Mouse (Mus musculus): ENCODE results near the gene Ccr2. TPM values are rescaled to one million over a fixed set of nuclear protein-coding genes. Genes with fewer than 3 reads are reported as not detected.

The Ccr2 gene
- polyA plus RNA-seq, 1 experiment from 2014 or later = 2.2 TPM

DNA sequence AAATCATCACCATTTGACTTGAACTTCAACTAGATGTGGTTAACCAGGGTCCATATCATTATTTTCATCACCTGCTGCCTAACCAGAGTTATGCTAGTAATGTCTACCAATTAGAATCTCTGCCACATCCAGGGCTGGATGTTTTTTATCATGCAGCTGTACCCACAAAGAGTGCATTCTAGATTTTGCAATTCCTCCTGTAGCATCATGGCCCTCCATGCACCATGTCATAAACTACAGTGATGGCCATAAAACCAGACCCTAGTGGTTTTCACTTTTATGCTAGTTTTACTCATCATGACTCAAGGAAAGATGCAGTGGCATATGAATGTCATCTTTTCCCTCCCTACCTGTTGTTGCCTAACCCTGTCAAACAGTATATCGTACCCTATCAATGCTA is 2.6 kb upstream of the Ccr2 start:
- WGBS = 93% methylated on average over 1 of the region's 1 CpGs
- H3K36me3 ChIP-seq = no peaks in the 10 kb centered on the region
- no peak for ATAC-seq (replicated peaks; ENCODE audit: low FRiP score)
- H3K4me3 ChIP-seq (replicated peaks) = no peak overlapping the region
- no peak overlapping the region for H3K9ac ChIP-seq
- H3K27me3 ChIP-seq = no peaks in the 10 kb centered on the region
- no peaks in the 10 kb centered on the region for H3K4me1 ChIP-seq
- H3K9me3 ChIP-seq (replicated peaks) = no peaks in the 10 kb centered on the region
- no peak overlapping the region for H3K4me2 ChIP-seq
- H3K27ac ChIP-seq = no peak overlapping the region

GRCm38 (mm10) chr9:124100357-124100756 is 1.4 kb upstream of the Ccr2 start:
- 85% methylated on average over 1 of the region's 1 CpGs for WGBS

DNA sequence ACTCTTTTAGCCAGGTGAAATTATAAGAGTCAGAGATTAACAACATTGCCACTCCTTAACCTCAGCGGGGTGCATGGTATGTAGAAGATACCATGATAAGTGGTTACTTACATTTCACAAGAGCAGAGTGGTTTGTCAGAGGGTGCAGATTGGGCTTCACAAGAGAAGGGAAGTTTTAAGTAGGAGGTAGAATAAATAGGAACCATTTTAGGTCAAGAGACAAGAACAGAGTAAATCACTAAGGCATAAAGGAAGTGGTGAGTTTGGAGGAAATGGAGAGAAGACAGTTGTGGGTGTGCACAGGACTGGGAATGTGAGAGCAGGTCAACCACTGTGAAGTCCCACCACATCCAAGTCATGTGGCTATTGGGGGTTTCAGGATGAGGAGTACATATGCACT is 1.4 kb downstream of the Ccr2 start:
- 60% methylated on average over 1 of the region's 1 CpGs for WGBS

More at GRCm38 (mm10) chr9:124100357-124100756, 1.4 kb upstream of the Ccr2 start:
- no peak overlapping the region for H3K9ac ChIP-seq
- no peak overlapping the region for H3K4me2 ChIP-seq
- no peaks in the 10 kb centered on the region for H3K36me3 ChIP-seq
- H3K27me3 ChIP-seq = no peaks in the 10 kb centered on the region
- H3K9me3 ChIP-seq (replicated peaks) = no peaks in the 10 kb centered on the region
- no peak overlapping the region for H3K4me3 ChIP-seq (replicated peaks)
- H3K4me1 ChIP-seq = no peaks in the 10 kb centered on the region
- no peak overlapping the region for H3K27ac ChIP-seq
- no peak for ATAC-seq (replicated peaks; ENCODE audit: low FRiP score)

GRCm38 (mm10) chr9:124105196-124105595 is 3.4 kb downstream of the Ccr2 start:
- H3K27me3 ChIP-seq = no peaks in the 10 kb centered on the region
- H3K27ac ChIP-seq = no peak overlapping the region
- no peak overlapping the region for H3K9ac ChIP-seq
- no peaks in the 10 kb centered on the region for H3K36me3 ChIP-seq
- no peaks in the 10 kb centered on the region for H3K4me1 ChIP-seq
- H3K9me3 ChIP-seq (replicated peaks) = no peaks in the 10 kb centered on the region
- H3K4me3 ChIP-seq (replicated peaks) = no peak overlapping the region
- ATAC-seq (replicated peaks; ENCODE audit: low FRiP score) = no peak
- H3K4me2 ChIP-seq = no peak overlapping the region

More for the DNA sequence above, 1.4 kb downstream of the Ccr2 start:
- ATAC-seq (replicated peaks; ENCODE audit: low FRiP score) = no peak
- H3K27ac ChIP-seq = no peak overlapping the region
- H3K36me3 ChIP-seq = no peaks in the 10 kb centered on the region
- no peak overlapping the region for H3K9ac ChIP-seq
- H3K9me3 ChIP-seq (replicated peaks) = no peaks in the 10 kb centered on the region
- H3K4me1 ChIP-seq = no peaks in the 10 kb centered on the region
- H3K4me3 ChIP-seq (replicated peaks) = no peak overlapping the region
- no peaks in the 10 kb centered on the region for H3K27me3 ChIP-seq
- no peak overlapping the region for H3K4me2 ChIP-seq

DNA sequence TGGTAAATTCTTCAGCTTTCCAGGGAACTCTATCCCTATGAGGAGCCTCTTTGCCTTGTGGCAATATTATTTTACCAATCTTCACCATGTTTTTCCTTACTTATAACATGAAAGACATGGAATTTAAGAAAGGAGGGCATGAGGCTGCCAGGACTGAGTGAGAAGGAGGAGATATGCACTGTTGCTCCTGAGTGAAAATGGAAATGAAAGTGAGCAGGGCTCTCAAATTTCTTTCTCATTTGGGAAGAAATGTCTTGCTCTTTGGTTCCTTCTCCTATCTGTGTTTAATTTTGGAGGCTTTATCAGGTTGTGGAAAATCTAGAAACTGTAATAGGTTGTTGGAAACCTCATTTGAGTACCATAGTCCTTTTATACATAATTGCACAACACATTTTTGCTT is 5.5 kb downstream of the Ccr2 start:
- H3K4me2 ChIP-seq = no peak overlapping the region
- no peak overlapping the region for H3K9ac ChIP-seq
- H3K36me3 ChIP-seq = no peaks in the 10 kb centered on the region
- H3K4me1 ChIP-seq = no peaks in the 10 kb centered on the region
- H3K4me3 ChIP-seq (replicated peaks) = no peak overlapping the region
- H3K27ac ChIP-seq = no peak overlapping the region
- H3K9me3 ChIP-seq (replicated peaks) = no peaks in the 10 kb centered on the region
- no peaks in the 10 kb centered on the region for H3K27me3 ChIP-seq
- no peak for ATAC-seq (replicated peaks; ENCODE audit: low FRiP score)

GRCm38 (mm10) chr9:124108356-124109127 is 6.8 kb downstream of the Ccr2 start:
- no peaks in the 10 kb centered on the region for H3K9me3 ChIP-seq (replicated peaks)
- no peaks in the 10 kb centered on the region for H3K36me3 ChIP-seq
- ATAC-seq (replicated peaks; ENCODE audit: low FRiP score) = no peak
- H3K4me3 ChIP-seq (replicated peaks) = no peak overlapping the region
- no peaks in the 10 kb centered on the region for H3K4me1 ChIP-seq
- no peaks in the 10 kb centered on the region for H3K27me3 ChIP-seq
- no peak overlapping the region for H3K27ac ChIP-seq
- H3K9ac ChIP-seq = no peak overlapping the region
- 63% methylated on average over 2 of the region's 2 CpGs for WGBS
- H3K4me2 ChIP-seq = no peak overlapping the region

DNA sequence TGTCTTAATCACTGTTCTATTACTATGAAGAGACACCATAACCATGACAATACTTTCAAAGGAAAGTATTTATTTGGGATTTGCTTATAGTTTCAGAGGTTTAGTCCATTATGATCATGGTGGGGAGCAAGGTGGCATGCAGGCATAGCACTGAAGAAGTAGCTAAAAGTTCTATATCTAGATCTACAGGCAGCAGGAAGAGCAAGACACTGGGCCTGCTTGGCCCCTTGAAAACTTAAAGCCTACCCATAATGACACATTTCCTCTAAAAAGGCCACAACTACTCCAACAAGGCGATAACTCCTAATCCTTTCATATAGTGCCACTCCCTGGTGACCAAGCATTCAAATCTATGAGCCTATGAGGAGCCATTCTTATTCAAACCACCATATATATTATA is 10.2 kb downstream of the Ccr2 start:
- Histone ChIP-seq H3K4me1 (no peaks in the 10 kb centered on the region), H3K4me3 (replicated peaks) (no peak overlapping the region), H3K9me3 (replicated peaks) (no peaks in the 10 kb centered on the region), H3K27me3 (no peaks in the 10 kb centered on the region), H3K4me2 (no peak overlapping the region), H3K36me3 (no peaks in the 10 kb centered on the region), H3K27ac (no peak overlapping the region), H3K9ac (no peak overlapping the region)
- WGBS = 87% methylated on average over 1 of the region's 1 CpGs
- no peak for ATAC-seq (replicated peaks; ENCODE audit: low FRiP score)

GRCm38 (mm10) chr9:124112591-124113239 is 11.0 kb downstream of the Ccr2 start:
- H3K4me2 ChIP-seq = no peak overlapping the region
- no peaks in the 10 kb centered on the region for H3K27me3 ChIP-seq
- H3K27ac ChIP-seq = no peak overlapping the region
- no peak for ATAC-seq (replicated peaks; ENCODE audit: low FRiP score)
- no peaks in the 10 kb centered on the region for H3K4me1 ChIP-seq
- no peaks in the 10 kb centered on the region for H3K36me3 ChIP-seq
- H3K9ac ChIP-seq = no peak overlapping the region
- H3K9me3 ChIP-seq (replicated peaks) = no peaks in the 10 kb centered on the region
- WGBS = 97% methylated on average over 1 of the region's 1 CpGs
- H3K4me3 ChIP-seq (replicated peaks) = no peak overlapping the region

GRCm38 (mm10) chr9:124113777-124114176 is 12.0 kb downstream of the Ccr2 start:
- no peak overlapping the region for H3K4me3 ChIP-seq (replicated peaks)
- no peak overlapping the region for H3K9ac ChIP-seq
- 61% methylated on average over 1 of the region's 1 CpGs for WGBS
- no peaks in the 10 kb centered on the region for H3K36me3 ChIP-seq
- H3K27ac ChIP-seq = no peak overlapping the region
- H3K4me2 ChIP-seq = no peak overlapping the region
- no peaks in the 10 kb centered on the region for H3K27me3 ChIP-seq
- no peak for ATAC-seq (replicated peaks; ENCODE audit: low FRiP score)
- no peaks in the 10 kb centered on the region for H3K4me1 ChIP-seq
- no peaks in the 10 kb centered on the region for H3K9me3 ChIP-seq (replicated peaks)

DNA sequence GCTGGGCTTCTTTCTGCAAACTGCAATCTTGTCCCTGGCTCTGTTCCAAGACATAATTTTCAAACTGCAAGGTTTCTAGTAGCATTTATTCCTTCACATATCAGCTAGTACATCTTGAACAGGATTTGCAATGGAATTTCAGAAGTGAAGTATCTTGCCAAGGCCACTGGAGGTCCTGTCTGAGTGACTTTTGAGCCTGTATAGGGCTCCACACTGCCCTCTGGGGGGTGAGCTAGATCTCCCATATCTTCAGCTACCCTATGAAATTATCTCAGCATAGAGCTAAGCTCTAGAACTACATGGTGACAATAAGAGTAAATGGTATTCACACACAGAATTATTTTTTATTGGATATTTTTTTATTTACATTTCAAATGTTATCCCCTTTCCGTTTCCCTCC is 16.7 kb downstream of the Ccr2 start:
- H3K4me3 ChIP-seq (replicated peaks) = no peak overlapping the region
- 92% methylated on average over 1 of the region's 1 CpGs for WGBS

GRCm38 (mm10) chr9:124121387-124122184 is 19.8 kb downstream of the Ccr2 start, which contains the start of gene Ccr5:
Gene Ccr5, plus strand, starts transcription at chr9:124121543.
- Histone ChIP-seq H3K36me3 (no peaks in the 10 kb centered on the region), H3K9ac (no peak within 1 kb of the TSS), H3K4me2 (no peak within 1 kb of the TSS), H3K27me3 (no peaks in the 10 kb centered on the region), H3K27ac (no peak within 1 kb of the TSS), H3K4me1 (no peaks in the 10 kb centered on the region), H3K9me3 (replicated peaks) (no peaks in the 10 kb centered on the region), H3K4me3 (replicated peaks) (no peak within 1 kb of the TSS)
- 68% methylated on average over 3 of the region's 3 CpGs for WGBS
- no peak for ATAC-seq (replicated peaks; ENCODE audit: low FRiP score)

More for the DNA sequence above, 16.7 kb downstream of the Ccr2 start:
- H3K27me3 ChIP-seq = no peaks in the 10 kb centered on the region
- H3K27ac ChIP-seq = no peak overlapping the region
- no peak overlapping the region for H3K4me2 ChIP-seq
- H3K36me3 ChIP-seq = no peaks in the 10 kb centered on the region
- no peaks in the 10 kb centered on the region for H3K4me1 ChIP-seq
- no peak overlapping the region for H3K9ac ChIP-seq
- no peak for ATAC-seq (replicated peaks; ENCODE audit: low FRiP score)
- H3K9me3 ChIP-seq (replicated peaks) = no peaks in the 10 kb centered on the region

DNA sequence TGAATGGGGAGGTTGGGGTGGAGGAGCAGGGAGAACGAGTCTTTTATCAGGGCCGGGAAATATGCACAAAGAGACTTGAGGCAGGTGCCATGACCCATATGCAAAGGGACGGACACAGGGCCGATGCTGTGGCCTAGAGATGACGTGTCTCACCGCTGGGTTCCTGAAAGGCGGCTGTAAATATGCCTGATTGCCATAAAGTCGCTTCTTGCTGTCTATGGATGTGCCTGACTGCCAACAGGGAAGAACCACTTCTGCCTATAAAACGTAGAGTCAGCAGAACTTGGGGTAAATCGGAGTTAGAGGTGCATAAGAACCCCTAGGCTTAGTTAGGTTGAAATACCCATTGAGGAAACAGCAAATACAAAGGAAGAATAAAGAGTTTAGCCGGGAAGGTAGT is 23.8 kb downstream of the Ccr2 start:
- Histone ChIP-seq H3K4me2 (no peak overlapping the region), H3K9me3 (replicated peaks) (no peaks in the 10 kb centered on the region), H3K36me3 (no peaks in the 10 kb centered on the region), H3K27ac (no peak overlapping the region), H3K4me1 (no peaks in the 10 kb centered on the region), H3K27me3 (no peaks in the 10 kb centered on the region; the same call in 1 of the 2 replicates), H3K4me3 (replicated peaks) (no peak overlapping the region), H3K9ac (no peak overlapping the region)
- ATAC-seq (replicated peaks; ENCODE audit: low FRiP score) = no peak
- 80% methylated on average over 11 of the region's 11 CpGs for WGBS
